Mouse (Mus musculus): ENCODE data around the gene Rnf114.

DNA sequence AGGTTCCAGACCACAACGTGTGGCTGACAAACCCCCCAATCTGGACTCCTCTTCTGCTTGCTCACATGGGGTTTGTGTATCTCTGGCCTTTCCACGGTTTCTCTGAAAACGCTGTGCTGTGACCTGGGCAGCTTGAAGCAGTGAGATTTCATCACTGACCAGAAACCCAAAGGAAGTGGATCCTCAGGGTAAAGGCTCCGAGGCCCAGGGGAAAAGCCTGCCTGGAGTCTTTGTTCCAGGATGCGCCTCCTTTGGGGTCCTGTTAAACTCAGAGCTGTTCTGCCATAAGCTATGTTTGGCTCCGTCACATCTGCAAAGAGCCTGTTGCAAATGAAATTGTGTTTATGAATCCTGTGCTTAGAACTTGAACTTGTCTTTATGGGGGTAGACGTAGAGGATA lies 56.5 kb downstream of the Rnf114 start:
- TF ChIP-seq CTCF (IDR thresholded peaks at IDR 0.05; ENCODE audit: extremely low read depth, insufficient read length, insufficient replicate concordance, low read depth, low read length) (no peak), POLR2A (IDR thresholded peaks at IDR 0.05; ENCODE audit: low read depth, low read length) (no peak)
